Mouse (Mus musculus) neural tube, embryonic 14.5 days (tissue): ENCODE results near the gene Fopnl. TPM values are rescaled to one million over a fixed set of nuclear protein-coding genes. Genes with fewer than 3 reads are reported as not detected.

Experiments
- ATAC-seq: fragments of 200-750 bp; cut with Nextera tagmentation; 2 replicates; pipeline ENCODE4 v1.8.0; 2017; ENCODE audit warnings: low read depth, mild to moderate bottlenecking, moderate TSS enrichment, moderate library complexity
- H3K27ac ChIP-seq: fragments of 300-500 bp; sonication (generic); 2 replicates; pipeline ENCODE4 v1.5.1; 2014; ENCODE audit warnings: low read depth, mild to moderate bottlenecking, control low read depth, low read length, moderate library complexity, mixed read lengths
- H3K27me3 ChIP-seq: fragments of 300-500 bp; sonication (generic); 2 replicates; pipeline ENCODE4 v1.6.1; 2014; ENCODE audit warnings: low read length; ENCODE audit not compliant: control insufficient read depth, insufficient read depth
- H3K36me3 ChIP-seq: fragments of 300-500 bp; sonication (generic); 2 replicates; pipeline ENCODE4 v1.6.1; 2014; ENCODE audit warnings: low read length, mixed read lengths; ENCODE audit not compliant: control insufficient read depth, insufficient read depth
- H3K4me1 ChIP-seq: fragments of 300-500 bp; sonication (generic); 2 replicates; pipeline ENCODE4 v1.6.1; 2014; ENCODE audit warnings: low read length; ENCODE audit not compliant: control insufficient read depth, insufficient read depth
- H3K4me2 ChIP-seq: fragments of 300-500 bp; sonication (generic); 2 replicates; pipeline ENCODE4 v1.6.1; 2014; ENCODE audit warnings: mild to moderate bottlenecking, low read depth, low read length, control low read depth
- H3K4me3 ChIP-seq: fragments of 300-500 bp; sonication (generic); 2 replicates; pipeline ENCODE4 v1.5.1; 2014; ENCODE audit warnings: low read depth, low read length, control low read depth, mixed read lengths
- H3K9ac ChIP-seq: fragments of 300-500 bp; sonication (generic); replicated peaks from 2 replicates; pipeline ENCODE4 v1.6.1; 2014; ENCODE audit warnings: low read depth, mild to moderate bottlenecking, control low read depth, low read length, mixed read lengths
- H3K9me3 ChIP-seq: fragments of 300-500 bp; sonication (generic); 2 replicates; pipeline ENCODE4 v1.6.1; 2016; ENCODE audit warnings: low read length; ENCODE audit not compliant: control insufficient read depth
- WGBS: fragments of 180-500 bp; shearing (Covaris S2); extraction: QIAGEN DNeasy Blood & Tissue Kit; methylation state at CpG from one replicate; pipeline ENCODE4 v1.1.7; 2014; 5-methylcytosine and 5-hydroxymethylcytosine counted together
- polyA plus RNA-seq: library from polyadenylated mRNA; unstranded; fragments of >200 nt; fragmentation: Nextera tagmentation; extraction: Ambion mirVana; gene quantifications from 2 replicates; pipeline ENCODE4 v1.2.1, GENCODE M21; 2014

Gene Fopnl
- polyA plus RNA-seq, 1 experiment from 2014 or later = 230 TPM

GRCm38 (mm10) chr16:14311371-14311770, 5.8 kb downstream of the Fopnl start:
- H3K4me1 ChIP-seq = peaks cover 10% of the 10 kb centered on the region
- H3K27ac ChIP-seq = no peak overlapping the region
- H3K9me3 ChIP-seq = no peaks in the 10 kb centered on the region
- H3K9ac ChIP-seq = no peak overlapping the region
- H3K4me3 ChIP-seq = no peak overlapping the region
- no peaks in the 10 kb centered on the region for H3K27me3 ChIP-seq
- no peak overlapping the region for H3K4me2 ChIP-seq
- H3K36me3 ChIP-seq = peaks cover 16% of the 10 kb centered on the region; the same call in 1 of the 2 replicates
- no peak for ATAC-seq
- 55% methylated on average over 6 of the region's 6 CpGs for WGBS

- Histone ChIP-seq H3K27me3 (no peaks in the 10 kb centered on the region), H3K4me1 (no peaks in the 10 kb centered on the region), H3K36me3 (peaks cover 16% of the 10 kb centered on the region; the same call in 1 of the 2 replicates), H3K4me2 (no peak overlapping the region), H3K9ac (no peak overlapping the region), H3K4me3 (no peak overlapping the region), H3K9me3 (no peaks in the 10 kb centered on the region), H3K27ac (no peak overlapping the region)
- ATAC-seq = no peak
- 93% methylated on average over 3 of the region's 3 CpGs for WGBS
Observed at GRCm38 (mm10) chr16:14309833-14310232, 7.4 kb downstream of the Fopnl start.

DNA sequence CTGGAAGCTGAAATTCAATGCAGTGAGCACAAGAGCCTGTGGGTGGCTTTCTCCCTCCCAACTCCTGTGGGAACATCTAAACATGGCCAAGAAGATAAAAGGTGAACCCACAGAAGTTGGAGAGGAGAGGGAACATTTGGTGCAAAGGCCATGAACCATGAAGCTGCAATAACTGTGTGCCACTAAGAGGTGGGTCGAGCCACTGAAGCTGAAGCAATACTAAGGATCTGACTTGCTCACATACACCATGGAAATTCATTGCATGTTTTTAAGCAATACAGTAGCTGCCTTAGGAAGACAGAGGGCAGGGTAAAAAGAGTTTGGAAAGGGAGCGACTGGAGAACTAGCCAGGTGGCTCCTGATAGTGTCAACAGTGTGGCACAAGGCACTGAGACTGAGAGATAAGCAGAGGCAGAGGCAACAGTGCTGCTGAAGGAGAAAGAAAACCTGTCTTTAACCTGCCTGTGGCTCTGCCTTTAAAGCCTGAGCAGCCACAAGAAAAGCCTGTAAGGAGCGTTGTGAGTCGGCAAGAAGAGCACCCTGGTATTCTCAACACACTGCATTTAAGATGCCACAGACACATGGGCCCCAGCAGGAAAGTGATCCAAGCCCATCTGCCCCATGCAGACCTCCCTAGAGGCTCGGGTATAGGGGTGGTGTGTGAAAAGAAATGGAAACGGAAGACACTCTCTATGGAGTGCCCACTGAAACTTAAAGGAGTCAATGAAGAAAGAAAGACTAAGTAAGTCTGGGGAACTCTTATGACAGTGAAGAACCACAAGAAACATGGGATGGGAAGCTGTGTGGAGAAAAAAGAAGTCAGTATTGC, 8.7 kb downstream of the Fopnl start:
- no peak overlapping the region for H3K27ac ChIP-seq
- H3K9me3 ChIP-seq = no peaks in the 10 kb centered on the region
- no peaks in the 10 kb centered on the region for H3K27me3 ChIP-seq
- H3K4me3 ChIP-seq = no peak overlapping the region
- no peaks in the 10 kb centered on the region for H3K4me1 ChIP-seq
- WGBS = 95% methylated on average over 6 of the region's 6 CpGs
- no peak overlapping the region for H3K9ac ChIP-seq
- ATAC-seq = no peak
- H3K36me3 ChIP-seq = peaks cover 16% of the 10 kb centered on the region; the same call in 1 of the 2 replicates
- no peak overlapping the region for H3K4me2 ChIP-seq

GRCm38 (mm10) chr16:14307373-14307772, 9.8 kb downstream of the Fopnl start:
- no peak overlapping the region for H3K4me3 ChIP-seq
- H3K9me3 ChIP-seq = no peaks in the 10 kb centered on the region
- ATAC-seq = no peak
- H3K27ac ChIP-seq = no peak overlapping the region
- no peak overlapping the region for H3K4me2 ChIP-seq
- no peaks in the 10 kb centered on the region for H3K27me3 ChIP-seq
- H3K36me3 ChIP-seq = peaks cover 12% of the 10 kb centered on the region; the same call in 1 of the 2 replicates
- WGBS = 88% methylated on average over 1 of the region's 1 CpGs
- H3K9ac ChIP-seq = no peak overlapping the region
- H3K4me1 ChIP-seq = no peaks in the 10 kb centered on the region

GRCm38 (mm10) chr16:14306451-14306850, 10.8 kb downstream of the Fopnl start:
- Histone ChIP-seq H3K4me2 (no peak overlapping the region), H3K27ac (no peak overlapping the region), H3K4me3 (no peak overlapping the region), H3K4me1 (no peaks in the 10 kb centered on the region), H3K36me3 (peaks cover 12% of the 10 kb centered on the region; the same call in 1 of the 2 replicates), H3K9me3 (no peaks in the 10 kb centered on the region), H3K9ac (no peak overlapping the region), H3K27me3 (no peaks in the 10 kb centered on the region)
- no peak for ATAC-seq
- 97% methylated on average over 1 of the region's 1 CpGs for WGBS

- no peaks in the 10 kb centered on the region for H3K27me3 ChIP-seq
- H3K4me1 ChIP-seq = no peaks in the 10 kb centered on the region
- H3K9ac ChIP-seq = no peak overlapping the region
- H3K27ac ChIP-seq = no peak overlapping the region
- H3K4me2 ChIP-seq = no peak overlapping the region
- H3K36me3 ChIP-seq = peaks cover 12% of the 10 kb centered on the region
- 93% methylated on average over 3 of the region's 3 CpGs for WGBS
- ATAC-seq = no peak
- H3K9me3 ChIP-seq = no peaks in the 10 kb centered on the region
- no peak overlapping the region for H3K4me3 ChIP-seq
Observed at GRCm38 (mm10) chr16:14304791-14305190, 12.4 kb downstream of the Fopnl start.

- no peaks in the 10 kb centered on the region for H3K27me3 ChIP-seq
- H3K36me3 ChIP-seq = peaks cover 13% of the 10 kb centered on the region
- no peak for ATAC-seq
- H3K4me3 ChIP-seq = no peak overlapping the region
- no peak overlapping the region for H3K27ac ChIP-seq
- no peaks in the 10 kb centered on the region for H3K9me3 ChIP-seq
- 80% methylated on average over 7 of the region's 7 CpGs for WGBS
- H3K9ac ChIP-seq = no peak overlapping the region
- H3K4me2 ChIP-seq = no peak overlapping the region
- no peaks in the 10 kb centered on the region for H3K4me1 ChIP-seq
Observed at GRCm38 (mm10) chr16:14303676-14304075, 13.5 kb downstream of the Fopnl start.

- 80% methylated on average over 2 of the region's 2 CpGs for WGBS
- no peaks in the 10 kb centered on the region for H3K27me3 ChIP-seq
- no peak for ATAC-seq
- no peak overlapping the region for H3K4me3 ChIP-seq
- H3K4me2 ChIP-seq = no peak overlapping the region
- H3K4me1 ChIP-seq = no peaks in the 10 kb centered on the region
- H3K27ac ChIP-seq = no peak overlapping the region
- H3K36me3 ChIP-seq = peaks cover 16% of the 10 kb centered on the region
- H3K9me3 ChIP-seq = no peaks in the 10 kb centered on the region
- no peak overlapping the region for H3K9ac ChIP-seq
Observed at GRCm38 (mm10) chr16:14303148-14303547, 14.1 kb downstream of the Fopnl start.

DNA sequence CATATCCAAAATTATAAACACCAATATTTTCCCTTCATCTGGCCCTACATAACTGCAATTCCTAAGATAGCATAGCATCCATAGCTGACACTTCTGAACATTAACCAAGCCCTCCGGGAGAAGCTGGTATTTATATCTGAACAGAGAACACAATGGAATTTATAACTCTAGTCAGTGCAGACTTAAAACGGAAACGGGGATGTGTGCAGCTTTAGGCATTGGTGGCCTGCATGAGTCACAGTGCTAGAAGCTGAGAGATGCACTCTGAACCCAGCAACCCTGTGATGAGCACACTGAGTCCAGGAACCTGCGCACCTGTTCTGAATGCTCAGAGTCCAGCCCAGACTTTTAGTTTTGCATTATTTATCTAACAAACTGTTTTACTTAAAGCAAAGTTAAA, 18.7 kb downstream of the Fopnl start:
- Histone ChIP-seq H3K4me2 (no peak overlapping the region), H3K36me3 (peaks cover 16% of the 10 kb centered on the region), H3K4me1 (no peaks in the 10 kb centered on the region), H3K27ac (no peak overlapping the region), H3K9ac (no peak overlapping the region), H3K4me3 (no peak overlapping the region), H3K9me3 (no peaks in the 10 kb centered on the region), H3K27me3 (no peaks in the 10 kb centered on the region)
- 96% methylated on average over 4 of the region's 4 CpGs for WGBS
- ATAC-seq = no peak
